Mouse (Mus musculus) limb, embryonic 10.5 days (tissue): Measurements from ENCODE around the gene Hbq1a. TPM values are rescaled to one million over a fixed set of nuclear protein-coding genes. Genes with fewer than 3 reads are reported as not detected.

Experiments used
- DNase-seq: peaks from one replicate; pipeline ENCODE4 v3.0.0-alpha.2; 2017; ENCODE audit warnings: low spot score
- H3K27ac ChIP-seq: fragments of 300-500 bp; sonication (generic); 2 replicates; pipeline ENCODE4 v1.5.1; 2016; ENCODE audit warnings: mild to moderate bottlenecking
- H3K27me3 ChIP-seq: fragments of 300-500 bp; sonication (generic); 2 replicates; pipeline ENCODE4 v1.6.1; 2016; ENCODE audit warnings: low read depth, mild to moderate bottlenecking; ENCODE audit not compliant: poor library complexity, severe bottlenecking
- H3K36me3 ChIP-seq: fragments of 300-500 bp; sonication (generic); 2 replicates; pipeline ENCODE4 v1.6.1; 2016; ENCODE audit warnings: mild to moderate bottlenecking, moderate library complexity
- H3K4me1 ChIP-seq: fragments of 300-500 bp; sonication (generic); 2 replicates; pipeline ENCODE4 v1.6.1; 2016
- H3K4me3 ChIP-seq: fragments of 300-500 bp; sonication (generic); 2 replicates; pipeline ENCODE4 v1.5.1; 2016; ENCODE audit warnings: mild to moderate bottlenecking, moderate library complexity
- H3K9me3 ChIP-seq: fragments of 300-500 bp; sonication (generic); replicated peaks from 2 replicates; pipeline ENCODE4 v1.6.1; 2016; ENCODE audit warnings: mild to moderate bottlenecking
- WGBS: fragments of 180-500 bp; shearing (Covaris S2); methylation state at CpG from one replicate; pipeline ENCODE4 v1.1.7; 2016; 5-methylcytosine and 5-hydroxymethylcytosine counted together
- polyA plus RNA-seq: library from polyadenylated mRNA; unstranded; fragments of >200 nt; fragmentation: Nextera tagmentation; extraction: Ambion mirVana; gene quantifications from 2 replicates; pipeline ENCODE4 v1.2.1, GENCODE M21; 2016

Gene Hbq1a
- polyA plus RNA-seq, 1 experiment from 2014 or later, result not detected

DNA sequence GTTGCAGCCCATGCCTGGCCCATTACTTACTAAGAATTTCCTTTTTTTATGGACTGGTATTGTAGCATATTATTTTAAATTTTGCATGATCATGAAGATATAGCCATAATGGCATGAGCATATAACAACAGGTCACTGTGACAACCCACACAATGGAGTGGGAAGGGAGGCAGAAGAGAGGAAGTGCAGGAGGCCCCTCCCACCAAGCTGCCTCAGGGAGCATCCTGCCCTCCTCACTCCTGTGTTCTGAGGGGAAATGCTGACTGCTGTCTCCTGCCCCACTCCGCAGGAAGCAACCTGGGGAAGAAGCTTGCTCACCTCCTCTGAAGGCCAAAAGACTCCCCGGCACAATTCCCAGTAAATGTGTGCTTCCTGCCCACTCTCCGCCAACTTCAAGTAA, 10.1 kb downstream of the Hbq1a start:
- Histone ChIP-seq H3K27me3 (no peaks in the 10 kb centered on the region), H3K9me3 (no peaks in the 10 kb centered on the region), H3K4me1 (0 out of 2 replicates have a peak, but pooled peaks cover 2% of the 10 kb centered on the region), H3K4me3 (no peak overlapping the region), H3K27ac (no peak overlapping the region), H3K36me3 (no peaks in the 10 kb centered on the region)
- DNase-seq, result no peak
- WGBS, result 76% methylated on average over 3 of the region's 3 CpGs

DNA sequence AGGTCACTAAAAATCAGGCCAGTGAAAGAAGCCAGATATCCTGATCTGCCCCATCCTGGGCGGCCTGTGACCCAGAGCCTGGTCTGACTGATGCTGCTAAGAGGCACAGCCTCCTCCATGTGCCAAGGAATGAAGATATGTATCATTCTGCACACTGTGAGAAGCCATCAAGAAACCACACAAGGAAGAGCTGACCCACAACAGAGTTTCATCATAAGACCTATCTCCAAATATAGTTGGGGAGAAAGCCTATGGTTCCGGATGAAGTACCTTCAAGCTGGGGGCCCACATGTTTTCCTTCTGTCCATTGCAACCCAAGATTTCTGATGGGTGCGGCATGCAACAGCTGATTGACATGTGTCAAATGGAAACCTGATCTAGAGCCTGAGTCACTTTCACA, 16.1 kb downstream of the Hbq1a start:
- WGBS, result 85% methylated on average over 3 of the region's 3 CpGs
- no peaks in the 10 kb centered on the region for H3K27me3 ChIP-seq
- DNase-seq, result no peak
- H3K9me3 ChIP-seq, result no peaks in the 10 kb centered on the region
- no peak overlapping the region for H3K27ac ChIP-seq
- H3K36me3 ChIP-seq, result no peaks in the 10 kb centered on the region
- H3K4me3 ChIP-seq, result no peak overlapping the region
- 0 out of 2 replicates have a peak, but pooled peaks cover 4% of the 10 kb centered on the region for H3K4me1 ChIP-seq

- Histone ChIP-seq H3K4me3 (no peak overlapping the region), H3K27ac (no peak overlapping the region; the same call in 1 of the 2 replicates), H3K9me3 (no peaks in the 10 kb centered on the region), H3K27me3 (no peaks in the 10 kb centered on the region), H3K36me3 (no peaks in the 10 kb centered on the region), H3K4me1 (0 out of 2 replicates have a peak, but pooled peaks cover 7% of the 10 kb centered on the region)
- WGBS, result 77% methylated on average over 11 of the region's 11 CpGs
- DNase-seq, result no peak
Measured at GRCm38 (mm10) chr11:32320507-32321195, 20.8 kb downstream of the Hbq1a start.

DNA sequence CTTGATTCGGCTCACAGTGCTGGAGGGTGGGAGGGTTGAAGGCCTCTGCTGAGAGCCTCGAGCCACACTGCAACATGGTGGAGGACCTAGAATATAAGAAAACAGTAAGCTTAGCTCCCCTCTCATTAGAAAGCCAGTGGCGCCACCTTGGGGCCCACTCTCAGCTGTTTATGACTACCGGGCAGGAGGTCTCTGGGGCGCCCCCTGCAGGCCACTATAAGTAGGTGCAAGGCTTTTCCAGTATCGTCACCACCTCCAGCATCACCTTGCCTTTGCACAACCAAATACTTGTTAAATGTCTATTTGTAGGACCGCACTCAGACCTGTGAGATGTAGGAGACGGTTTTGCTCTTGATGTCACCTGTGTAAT, 21.3 kb downstream of the Hbq1a start:
- peak; percentile 57 for DNase-seq
- Histone ChIP-seq H3K27me3 (no peaks in the 10 kb centered on the region), H3K9me3 (no peaks in the 10 kb centered on the region), H3K4me3 (no peak overlapping the region), H3K4me1 (0 out of 2 replicates have a peak, but pooled peaks cover 7% of the 10 kb centered on the region), H3K36me3 (no peaks in the 10 kb centered on the region), H3K27ac (no peak overlapping the region)
- 44% methylated on average over 8 of the region's 8 CpGs for WGBS

DNA sequence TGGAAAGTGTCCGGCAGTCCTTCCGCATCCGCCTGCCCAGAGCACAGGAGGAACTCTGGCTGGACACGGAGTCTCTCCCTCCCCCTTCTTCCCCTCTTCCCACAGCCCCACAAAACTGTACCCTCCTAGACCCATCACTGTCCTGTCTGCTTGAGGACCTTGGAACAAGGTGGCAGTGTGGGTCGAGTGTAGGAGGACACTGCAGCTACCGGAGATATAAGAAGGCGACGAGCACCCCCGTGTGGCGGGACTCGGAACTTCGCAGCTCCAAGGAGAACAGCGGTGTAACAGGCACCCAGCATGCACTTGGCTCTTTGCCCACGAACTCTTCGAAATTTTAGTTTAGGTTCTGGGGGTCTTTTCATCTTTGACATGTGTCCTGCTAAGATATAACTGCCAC, 24.7 kb downstream of the Hbq1a start:
- no peaks in the 10 kb centered on the region for H3K9me3 ChIP-seq
- peak; percentile 95 for DNase-seq

GRCm38 (mm10) chr11:32331075-32331474, 31.2 kb downstream of the Hbq1a start:
- WGBS, result 78% methylated on average over 6 of the region's 6 CpGs

More for the DNA sequence above, 24.7 kb downstream of the Hbq1a start:
- H3K27me3 ChIP-seq, result no peaks in the 10 kb centered on the region
- 12% methylated on average over 15 of the region's 15 CpGs for WGBS
- 0 out of 2 replicates have a peak, but pooled peaks cover 7% of the 10 kb centered on the region for H3K4me1 ChIP-seq
- H3K4me3 ChIP-seq, result peak overlapping the region; percentile 31; the same call in 1 of the 2 replicates
- H3K27ac ChIP-seq, result no peak overlapping the region
- H3K36me3 ChIP-seq, result no peaks in the 10 kb centered on the region

DNA sequence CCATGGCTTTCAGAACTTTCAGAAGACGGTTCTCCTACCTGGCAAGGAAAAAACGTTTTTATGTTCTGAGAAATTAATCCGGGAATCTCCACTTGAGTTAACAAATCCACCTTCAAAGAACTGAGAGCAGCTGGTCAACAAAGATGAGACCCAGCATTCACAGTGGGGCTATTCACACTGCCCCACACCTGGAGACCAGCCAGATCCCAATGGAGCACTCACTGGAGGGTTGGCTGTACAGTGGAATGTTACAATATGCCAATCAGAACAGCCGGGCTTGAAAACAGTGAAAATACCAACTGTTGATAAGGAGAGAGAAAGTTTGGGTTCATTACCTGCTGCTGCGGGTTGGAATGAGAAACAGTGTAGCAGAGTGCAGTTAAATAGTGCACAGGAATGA, 32.0 kb downstream of the Hbq1a start:
- Histone ChIP-seq H3K27ac (no peak overlapping the region), H3K36me3 (no peaks in the 10 kb centered on the region), H3K4me1 (no peaks in the 10 kb centered on the region), H3K4me3 (no peak overlapping the region), H3K9me3 (no peaks in the 10 kb centered on the region), H3K27me3 (no peaks in the 10 kb centered on the region)
- no peak for DNase-seq
- WGBS, result 74% methylated on average over 5 of the region's 5 CpGs

More at GRCm38 (mm10) chr11:32331075-32331474, 31.2 kb downstream of the Hbq1a start:
- Histone ChIP-seq H3K27me3 (no peaks in the 10 kb centered on the region), H3K27ac (no peak overlapping the region), H3K4me3 (no peak overlapping the region), H3K4me1 (no peaks in the 10 kb centered on the region), H3K36me3 (no peaks in the 10 kb centered on the region), H3K9me3 (no peaks in the 10 kb centered on the region)
- no peak for DNase-seq

DNA sequence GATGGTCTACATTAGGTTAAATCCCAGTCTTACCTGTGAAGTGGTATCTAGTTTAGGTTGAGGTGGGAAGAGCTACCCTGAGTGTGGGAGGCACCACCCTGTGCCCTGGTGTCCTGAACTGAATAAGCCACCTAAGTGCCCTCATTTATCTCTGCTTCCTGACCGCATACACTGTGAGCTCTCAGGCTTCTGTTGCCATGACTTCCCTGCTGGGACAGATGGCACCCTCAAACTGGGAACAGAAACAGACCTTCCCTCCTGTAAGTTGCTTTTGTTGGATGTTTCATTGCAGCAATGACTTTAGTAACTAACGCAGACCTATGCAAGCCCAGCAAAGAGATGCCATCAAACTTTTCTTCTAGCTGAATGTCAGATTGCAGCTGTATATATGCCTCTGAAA, 33.4 kb downstream of the Hbq1a start:
- Histone ChIP-seq H3K9me3 (no peaks in the 10 kb centered on the region), H3K4me1 (no peaks in the 10 kb centered on the region), H3K27me3 (no peaks in the 10 kb centered on the region), H3K36me3 (no peaks in the 10 kb centered on the region), H3K4me3 (no peak overlapping the region), H3K27ac (no peak overlapping the region)
- WGBS, result 79% methylated on average over 2 of the region's 2 CpGs
- no peak for DNase-seq

- no peaks in the 10 kb centered on the region for H3K27me3 ChIP-seq
- H3K9me3 ChIP-seq, result no peaks in the 10 kb centered on the region
- H3K27ac ChIP-seq, result no peak overlapping the region
- WGBS, result 91% methylated on average over 6 of the region's 6 CpGs
- H3K36me3 ChIP-seq, result no peaks in the 10 kb centered on the region
- no peak overlapping the region for H3K4me3 ChIP-seq
- H3K4me1 ChIP-seq, result peaks cover 4% of the 10 kb centered on the region
- DNase-seq, result no peak
Measured at GRCm38 (mm10) chr11:32336435-32336907, 36.6 kb downstream of the Hbq1a start.

- no peak overlapping the region for H3K27ac ChIP-seq
- H3K4me3 ChIP-seq, result no peak overlapping the region
- no peaks in the 10 kb centered on the region for H3K36me3 ChIP-seq
- peaks cover 4% of the 10 kb centered on the region for H3K4me1 ChIP-seq
- 79% methylated on average over 2 of the region's 2 CpGs for WGBS
- H3K27me3 ChIP-seq, result no peaks in the 10 kb centered on the region
- no peak for DNase-seq
- no peaks in the 10 kb centered on the region for H3K9me3 ChIP-seq
Measured at GRCm38 (mm10) chr11:32339131-32339531, 39.3 kb downstream of the Hbq1a start.

DNA sequence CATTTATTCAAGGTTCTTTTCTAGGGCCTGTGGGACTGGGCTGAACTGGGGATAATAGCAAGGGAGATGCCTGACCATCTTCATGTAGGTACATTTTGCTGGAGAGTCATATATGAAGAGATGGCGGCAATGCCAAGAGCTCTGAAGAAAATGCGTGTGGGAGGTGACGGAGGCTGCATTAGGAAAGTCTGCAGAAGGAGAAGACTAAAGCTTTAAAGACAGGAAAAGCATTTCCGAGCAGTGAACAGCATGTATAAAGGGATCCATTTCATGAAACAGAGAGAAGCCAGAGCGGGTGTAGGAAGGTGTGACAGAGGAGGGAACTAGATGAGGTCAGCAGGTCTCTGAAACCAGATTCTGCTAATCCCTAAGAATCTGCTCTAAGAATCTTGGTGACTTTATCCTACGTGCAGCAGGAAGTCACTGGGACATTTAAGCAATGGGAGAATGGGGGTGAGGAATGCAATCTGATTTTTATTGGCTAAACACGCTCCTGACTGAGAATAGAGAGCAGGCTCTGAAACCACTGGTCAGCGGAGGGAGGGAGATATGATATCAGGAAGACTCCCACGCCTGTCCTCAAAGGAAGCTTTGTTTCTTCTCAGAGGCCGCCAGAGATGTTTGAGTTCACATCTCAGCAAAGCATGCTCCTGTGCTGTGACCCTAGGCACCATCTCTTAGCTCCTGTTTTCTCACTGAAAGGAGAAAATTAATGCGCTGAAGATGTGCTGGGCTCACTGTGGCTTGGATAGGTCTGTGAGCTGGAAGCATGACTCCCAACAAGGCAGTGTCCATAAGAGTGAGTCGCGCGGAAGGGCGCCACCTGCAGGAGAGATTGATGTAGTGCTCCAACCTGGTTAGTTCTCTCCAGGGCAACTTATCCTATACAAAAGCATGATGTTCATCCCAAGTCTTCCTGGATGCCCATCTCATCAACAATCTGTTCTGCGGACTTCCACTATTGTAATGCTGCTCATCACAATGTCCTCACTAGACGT, 40.9 kb downstream of the Hbq1a start:
- 47% methylated on average over 17 of the region's 17 CpGs for WGBS
- peaks cover 4% of the 10 kb centered on the region for H3K4me1 ChIP-seq
- H3K27ac ChIP-seq, result no peak overlapping the region
- H3K27me3 ChIP-seq, result no peaks in the 10 kb centered on the region
- peak; percentile 83 for DNase-seq
- no peaks in the 10 kb centered on the region for H3K9me3 ChIP-seq
- H3K36me3 ChIP-seq, result no peaks in the 10 kb centered on the region
- H3K4me3 ChIP-seq, result no peak overlapping the region

- Histone ChIP-seq H3K9me3 (no peaks in the 10 kb centered on the region), H3K27ac (no peak overlapping the region), H3K4me3 (no peak overlapping the region), H3K4me1 (peaks cover 15% of the 10 kb centered on the region), H3K27me3 (no peaks in the 10 kb centered on the region), H3K36me3 (no peaks in the 10 kb centered on the region)
- 12% methylated on average over 2 of the region's 2 CpGs for WGBS
- DNase-seq, result no peak
Measured at GRCm38 (mm10) chr11:32342770-32343191, 42.9 kb downstream of the Hbq1a start.

- Histone ChIP-seq H3K27ac (no peak overlapping the region), H3K9me3 (no peaks in the 10 kb centered on the region), H3K27me3 (no peaks in the 10 kb centered on the region), H3K4me1 (peaks cover 16% of the 10 kb centered on the region), H3K4me3 (no peak overlapping the region), H3K36me3 (no peaks in the 10 kb centered on the region)
- 96% methylated on average over 1 of the region's 1 CpGs for WGBS
- no peak for DNase-seq
Measured at GRCm38 (mm10) chr11:32343350-32343749, 43.5 kb downstream of the Hbq1a start.
